Mouse (Mus musculus): ENCODE data around the gene Cldn13. TPM values are rescaled to one million over a fixed set of nuclear protein-coding genes. Genes with fewer than 3 reads are reported as not detected.

Gene Cldn13
- polyA plus RNA-seq, 1 experiment from 2014 or later = 0.39 TPM

GRCm38 (mm10) chr5:134867320-134868144 lies 47.8 kb downstream of the Cldn13 start:
- Histone ChIP-seq H3K4me3 (0 out of 2 replicates have a peak overlapping the region, but pooled peaks have one; percentile 6), H3K36me3 (no peaks in the 10 kb centered on the region), H3K9me3 (no peaks in the 10 kb centered on the region), H3K27me3 (no peaks in the 10 kb centered on the region), H3K9ac (peak overlapping the region; percentile 32; the same call in 1 of the 2 replicates), H3K4me1 (peaks cover 47% of the 10 kb centered on the region), H3K4me2 (peak overlapping the region; percentile 46), H3K27ac (peak overlapping the region; percentile 96)
- WGBS = 23% methylated on average over 18 of the region's 18 CpGs
- ATAC-seq (ENCODE audit: insufficient number of reproducible peaks, insufficient read depth, low FRiP score, low TSS enrichment, low read depth) = peak; percentile 78; the same call in 1 of the 2 replicates

- Histone ChIP-seq H3K9ac (no peak overlapping the region), H3K4me3 (no peak overlapping the region), H3K36me3 (no peaks in the 10 kb centered on the region), H3K9me3 (no peaks in the 10 kb centered on the region), H3K27me3 (no peaks in the 10 kb centered on the region), H3K27ac (peak overlapping the region; percentile 68), H3K4me1 (peaks cover 45% of the 10 kb centered on the region), H3K4me2 (no peak overlapping the region)
- ATAC-seq (ENCODE audit: insufficient number of reproducible peaks, insufficient read depth, low FRiP score, low TSS enrichment, low read depth) = no peak
- WGBS = 51% methylated on average over 8 of the region's 8 CpGs
Observed at GRCm38 (mm10) chr5:134865158-134865557, 50.2 kb downstream of the Cldn13 start.

Other genes with a start within 250 kb of the Cldn13 start
- 11.6 and 11.9 TPM in 2 replicates for gene Limk1, start 226.9 kb downstream of the Cldn13 start, polyA plus RNA-seq (2015; fragmentation: Nextera tagmentation; extraction: Ambion mirVana)
- gene Eln, start 168.2 kb downstream of the Cldn13 start, polyA plus RNA-seq (2015; fragmentation: Nextera tagmentation; extraction: Ambion mirVana) = 81.1 and 93.0 TPM in 2 replicates
- gene Tmem270, start 8.8 kb downstream of the Cldn13 start, polyA plus RNA-seq (2015; fragmentation: Nextera tagmentation; extraction: Ambion mirVana) = not detected in 2 replicates
- gene Mettl27, start 16.8 kb upstream of the Cldn13 start, polyA plus RNA-seq (2015; fragmentation: Nextera tagmentation; extraction: Ambion mirVana) = 21.1 and 21.4 TPM in 2 replicates
- gene Cldn4, start 31.4 kb upstream of the Cldn13 start, polyA plus RNA-seq (2015; fragmentation: Nextera tagmentation; extraction: Ambion mirVana) = 21.0 and 22.9 TPM in 2 replicates
- 14.8 and 26.4 TPM in 2 replicates for gene Cldn3, start 70.7 kb upstream of the Cldn13 start, polyA plus RNA-seq (2015; fragmentation: Nextera tagmentation; extraction: Ambion mirVana)
- gene Abhd11, start 93.6 kb upstream of the Cldn13 start, polyA plus RNA-seq (2015; fragmentation: Nextera tagmentation; extraction: Ambion mirVana) = 57.4 and 59.4 TPM in 2 replicates
- 12.9 and 21.7 TPM in 2 replicates for gene Stx1a, start 108.0 kb upstream of the Cldn13 start, polyA plus RNA-seq (2015; fragmentation: Nextera tagmentation; extraction: Ambion mirVana)
- 35.2 and 38.8 TPM in 2 replicates for gene Dnajc30, start 148.7 kb upstream of the Cldn13 start, polyA plus RNA-seq (2015; fragmentation: Nextera tagmentation; extraction: Ambion mirVana)
- 132 and 147 TPM in 2 replicates for gene Bud23, start 149.4 kb upstream of the Cldn13 start, polyA plus RNA-seq (2015; fragmentation: Nextera tagmentation; extraction: Ambion mirVana)
- 13.7 and 17.8 TPM in 2 replicates for gene Vps37d, start 162.7 kb upstream of the Cldn13 start, polyA plus RNA-seq (2015; fragmentation: Nextera tagmentation; extraction: Ambion mirVana)
- gene Mlxipl, start 174.4 kb upstream of the Cldn13 start, polyA plus RNA-seq (2015; fragmentation: Nextera tagmentation; extraction: Ambion mirVana) = 3.5 and 3.9 TPM in 2 replicates
- gene Tbl2, start 234.1 kb upstream of the Cldn13 start, polyA plus RNA-seq (2015; fragmentation: Nextera tagmentation; extraction: Ambion mirVana) = 25.6 and 25.7 TPM in 2 replicates